Mouse (Mus musculus) neural tube, embryonic 15.5 days (tissue): Measurements from ENCODE around the gene Fip1l1. TPM values are rescaled to one million over a fixed set of nuclear protein-coding genes. Genes with fewer than 3 reads are reported as not detected.
A peak's percentile ranks its signal among the peaks of the same experiment; 100 is the strongest.

ENCODE experiments used
- ATAC-seq: fragments of 200-750 bp; cut with Nextera tagmentation; 2 replicates; pipeline ENCODE4 v1.8.0; 2017; ENCODE audit warnings: mild to moderate bottlenecking, moderate TSS enrichment, moderate library complexity; ENCODE audit not compliant: low FRiP score
- H3K27ac ChIP-seq: fragments of 300-500 bp; sonication (generic); replicated peaks from 2 replicates; pipeline ENCODE4 v1.5.1; 2015; ENCODE audit warnings: mild to moderate bottlenecking, inconsistent platforms
- H3K27me3 ChIP-seq: fragments of 300-500 bp; sonication (generic); replicated peaks from 2 replicates; pipeline ENCODE4 v1.6.1; 2015; ENCODE audit warnings: inconsistent platforms
- H3K36me3 ChIP-seq: fragments of 300-500 bp; sonication (generic); 2 replicates; pipeline ENCODE4 v1.6.1; 2015; ENCODE audit warnings: inconsistent platforms
- H3K4me1 ChIP-seq: fragments of 300-500 bp; sonication (generic); 2 replicates; pipeline ENCODE4 v1.6.1; 2015; ENCODE audit warnings: inconsistent platforms
- H3K4me2 ChIP-seq: fragments of 300-500 bp; sonication (generic); 2 replicates; pipeline ENCODE4 v1.6.1; 2015; ENCODE audit warnings: inconsistent platforms, mild to moderate bottlenecking, moderate library complexity
- H3K4me3 ChIP-seq: fragments of 300-500 bp; sonication (generic); replicated peaks from 2 replicates; pipeline ENCODE4 v1.5.1; 2015; ENCODE audit warnings: mild to moderate bottlenecking, inconsistent platforms
- H3K9ac ChIP-seq: fragments of 300-500 bp; sonication (generic); replicated peaks from 2 replicates; pipeline ENCODE4 v1.6.1; 2015; ENCODE audit warnings: mild to moderate bottlenecking, inconsistent platforms
- H3K9me3 ChIP-seq: fragments of 300-500 bp; sonication (generic); replicated peaks from 2 replicates; pipeline ENCODE4 v1.6.1; 2016; ENCODE audit warnings: inconsistent platforms
- WGBS: fragments of 180-500 bp; shearing (Covaris S2); methylation state at CpG from one replicate; pipeline ENCODE4 v1.1.7; 2015; ENCODE audit warnings: mixed read lengths; 5-methylcytosine and 5-hydroxymethylcytosine counted together
- polyA plus RNA-seq: library from polyadenylated mRNA; unstranded; fragments of >200 nt; fragmentation: Nextera tagmentation; extraction: Ambion mirVana; gene quantifications from 2 replicates; pipeline ENCODE4 v1.2.1, GENCODE M21; 2015

Fip1l1 gene
- polyA plus RNA-seq = 66.6 and 77.3 TPM in 2 replicates

GRCm38 (mm10) chr5:74535240-74536021 lies at the start of gene Fip1l1:
Gene Fip1l1 (plus strand): TSS chr5:74535449.
- peak within 1 kb of the TSS; percentile 94 for H3K9ac ChIP-seq
- no peaks in the 10 kb centered on the region for H3K9me3 ChIP-seq
- no peaks in the 10 kb centered on the region for H3K36me3 ChIP-seq
- peak within 1 kb of the TSS; percentile 95 for H3K27ac ChIP-seq
- no peaks in the 10 kb centered on the region for H3K27me3 ChIP-seq
- H3K4me1 ChIP-seq = peaks cover 35% of the 10 kb centered on the region
- ATAC-seq = peak; percentile 93
- peak within 1 kb of the TSS; percentile 58 for H3K4me2 ChIP-seq
- peak within 1 kb of the TSS; percentile 97 for H3K4me3 ChIP-seq
- WGBS = under 1% methylated on average over 72 of the region's 73 CpGs

DNA sequence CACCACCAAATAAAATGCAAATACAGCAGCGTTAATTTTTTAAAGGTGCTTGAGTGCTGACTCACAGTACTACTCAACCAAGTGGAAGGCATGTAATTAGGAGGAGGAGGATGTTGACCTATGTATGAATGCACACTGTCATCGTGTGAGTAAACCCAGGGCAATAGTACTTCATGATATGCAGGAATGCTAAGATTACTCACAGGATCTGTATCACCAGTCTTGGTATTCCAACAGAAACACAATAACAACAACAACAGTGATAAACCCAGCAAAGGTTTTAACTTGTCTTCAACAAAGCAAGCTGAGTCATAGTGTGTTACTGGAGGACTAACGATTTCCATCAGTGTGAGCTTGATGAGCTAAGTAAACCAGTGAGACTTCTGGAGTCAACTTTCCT lies 42.5 kb upstream of the Fip1l1 start:
- H3K27ac ChIP-seq = no peak overlapping the region
- no peak for ATAC-seq
- no peaks in the 10 kb centered on the region for H3K36me3 ChIP-seq
- H3K4me1 ChIP-seq = no peaks in the 10 kb centered on the region
- no peak overlapping the region for H3K9ac ChIP-seq
- H3K9me3 ChIP-seq = no peaks in the 10 kb centered on the region
- H3K4me3 ChIP-seq = no peak overlapping the region
- no peaks in the 10 kb centered on the region for H3K27me3 ChIP-seq
- WGBS = 91% methylated on average over 3 of the region's 3 CpGs
- no peak overlapping the region for H3K4me2 ChIP-seq

DNA sequence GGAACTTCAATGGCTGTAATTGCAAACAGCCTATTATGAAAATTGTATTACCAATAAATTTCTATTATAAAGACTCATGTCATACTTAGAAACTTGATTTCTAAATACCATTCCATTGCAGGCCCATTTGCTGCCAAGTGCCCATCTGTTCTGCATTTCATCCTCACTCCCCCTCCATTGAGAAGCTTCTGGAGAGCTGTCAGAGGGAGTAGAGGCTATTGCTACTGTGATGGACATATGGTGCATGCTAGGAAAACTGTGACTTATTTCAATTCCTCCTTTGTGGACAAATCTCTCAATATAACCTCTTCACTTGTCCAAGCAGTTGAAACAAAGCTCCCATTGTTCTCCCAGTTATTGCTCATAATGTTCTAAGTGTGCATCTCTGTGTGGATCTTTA lies 23.6 kb upstream of the Fip1l1 start:
- Histone ChIP-seq H3K36me3 (peaks cover 10% of the 10 kb centered on the region; the same call in 1 of the 2 replicates), H3K9ac (no peak overlapping the region), H3K4me1 (no peaks in the 10 kb centered on the region), H3K27me3 (no peaks in the 10 kb centered on the region), H3K9me3 (no peaks in the 10 kb centered on the region), H3K4me2 (no peak overlapping the region), H3K27ac (no peak overlapping the region), H3K4me3 (no peak overlapping the region)
- no peak for ATAC-seq

- Histone ChIP-seq H3K9ac (no peak overlapping the region), H3K36me3 (no peaks in the 10 kb centered on the region), H3K27ac (no peak overlapping the region), H3K4me3 (no peak overlapping the region), H3K9me3 (no peaks in the 10 kb centered on the region), H3K4me2 (no peak overlapping the region), H3K4me1 (peaks cover 31% of the 10 kb centered on the region), H3K27me3 (no peaks in the 10 kb centered on the region)
- no peak for ATAC-seq
- WGBS = 82% methylated on average over 5 of the region's 5 CpGs
These were observed 8.2 kb upstream of the Fip1l1 start for GRCm38 (mm10) chr5:74527025-74527424.

GRCm38 (mm10) chr5:74530785-74531184 lies 4.5 kb upstream of the Fip1l1 start:
- Histone ChIP-seq H3K4me2 (peak overlapping the region; percentile 99), H3K9me3 (no peaks in the 10 kb centered on the region), H3K36me3 (no peaks in the 10 kb centered on the region), H3K27me3 (no peaks in the 10 kb centered on the region), H3K4me1 (peaks cover 36% of the 10 kb centered on the region), H3K9ac (peak overlapping the region; percentile 64), H3K27ac (no peak overlapping the region), H3K4me3 (peak overlapping the region; percentile 100)
- no peak for ATAC-seq
- 19% methylated on average over 16 of the region's 16 CpGs for WGBS

DNA sequence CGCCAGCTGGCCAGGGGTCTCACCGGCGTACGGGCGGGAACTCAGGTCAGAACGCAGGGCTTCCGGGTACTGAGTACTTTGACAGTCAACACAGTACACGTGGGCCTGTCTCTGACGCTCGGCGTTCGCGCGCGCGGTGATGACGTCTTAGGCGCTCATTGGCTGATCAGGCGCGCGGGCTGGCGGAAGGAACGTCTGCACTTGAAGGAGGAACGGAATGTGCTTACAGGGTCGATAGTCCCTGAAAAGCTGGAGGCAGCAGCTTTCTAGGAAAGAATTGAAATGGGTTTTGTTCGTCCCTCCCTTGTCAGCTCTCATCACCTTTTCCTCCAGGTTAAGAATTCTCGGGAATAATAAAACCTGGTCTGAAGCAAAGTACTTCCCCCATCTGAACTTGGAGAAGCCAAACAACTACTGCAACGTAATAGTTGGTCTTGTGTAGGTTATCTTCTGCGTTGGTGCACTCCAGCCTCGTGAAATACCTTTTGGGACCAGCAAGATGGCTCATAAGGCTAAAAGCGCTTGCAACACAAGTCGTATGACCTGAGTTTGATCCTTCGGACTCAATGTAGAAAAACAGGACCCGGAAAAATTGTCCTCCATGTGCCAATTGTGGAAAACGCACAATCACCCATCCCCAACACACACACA lies 3.5 kb upstream of the Fip1l1 start, which contains the start of gene Scfd2:
Gene Scfd2 (minus strand): TSS at position 130 of the 651 bp plus-strand sequence.
- Histone ChIP-seq H3K4me1 (peaks cover 43% of the 10 kb centered on the region), H3K4me3 (peak within 1 kb of the TSS; percentile 100), H3K9me3 (no peaks in the 10 kb centered on the region), H3K4me2 (peak within 1 kb of the TSS; percentile 99), H3K27me3 (no peaks in the 10 kb centered on the region), H3K27ac (peak within 1 kb of the TSS; percentile 74), H3K9ac (peak within 1 kb of the TSS; percentile 64), H3K36me3 (no peaks in the 10 kb centered on the region)
- WGBS = 9% methylated on average over 35 of the region's 35 CpGs
- ATAC-seq = peak; percentile 85

DNA sequence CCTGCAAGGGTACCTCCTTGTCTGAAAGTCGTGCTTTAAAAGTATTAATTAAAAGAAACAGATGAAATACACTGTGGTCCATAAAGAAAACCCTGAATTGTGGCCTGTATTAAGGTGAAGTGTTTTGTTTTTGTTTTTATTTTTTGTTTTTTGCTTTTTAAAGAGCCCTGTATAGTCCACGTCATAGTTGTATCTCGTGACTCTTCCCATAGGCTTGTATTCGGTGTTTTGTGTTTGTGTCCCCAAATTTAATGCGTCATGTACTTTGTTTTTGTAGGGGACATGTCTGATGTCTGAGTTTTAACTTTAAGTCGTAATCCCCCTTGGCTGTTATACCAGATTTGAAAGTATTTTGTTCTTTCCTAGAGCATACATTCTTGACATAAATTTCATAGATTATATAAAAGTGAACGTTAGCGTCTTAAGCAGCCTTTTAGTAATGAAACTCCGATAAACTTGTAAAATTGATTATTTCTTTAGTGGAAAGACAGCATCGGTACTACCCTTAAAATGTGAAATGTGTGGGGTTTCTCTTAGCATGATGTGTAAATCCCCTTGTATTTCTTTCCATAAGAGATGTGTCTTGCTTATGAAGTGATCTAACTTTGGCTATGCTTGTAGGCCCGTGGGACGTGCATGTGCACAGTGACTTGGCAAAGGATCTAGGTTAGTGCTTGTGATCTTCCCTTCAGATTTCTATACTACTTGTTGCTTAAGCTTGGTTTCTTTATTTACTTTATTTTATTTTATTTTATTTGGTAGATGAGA lies 1.1 kb downstream of the Fip1l1 start:
- ATAC-seq = no peak
- H3K27me3 ChIP-seq = no peaks in the 10 kb centered on the region
- H3K4me1 ChIP-seq = peaks cover 26% of the 10 kb centered on the region
- peak overlapping the region; percentile 97 for H3K4me3 ChIP-seq
- H3K9ac ChIP-seq = peak overlapping the region; percentile 94
- peak overlapping the region; percentile 95 for H3K27ac ChIP-seq
- WGBS = 50% methylated on average over 12 of the region's 12 CpGs
- no peaks in the 10 kb centered on the region for H3K9me3 ChIP-seq
- peak overlapping the region; percentile 58 for H3K4me2 ChIP-seq
- no peaks in the 10 kb centered on the region for H3K36me3 ChIP-seq

DNA sequence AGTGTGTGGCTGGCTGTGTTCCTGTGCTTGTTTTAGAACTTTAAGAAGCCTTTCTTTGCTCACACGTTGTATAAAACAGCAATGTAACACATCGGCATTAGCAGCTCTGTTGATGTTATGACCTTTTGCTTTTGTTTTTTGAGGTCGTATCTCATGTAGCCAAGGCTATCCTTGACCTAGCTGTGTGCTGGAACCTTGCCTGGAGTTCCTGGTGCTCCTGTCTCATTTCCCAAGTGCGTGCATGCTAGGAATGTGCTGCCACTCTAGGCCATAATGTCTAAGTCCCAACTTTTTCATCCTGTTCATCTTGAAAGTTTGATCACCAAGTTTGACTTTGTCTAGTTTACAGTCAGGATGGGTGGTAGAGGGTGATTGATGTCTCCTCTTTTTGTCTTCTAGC lies 10.4 kb downstream of the Fip1l1 start:
- ATAC-seq = no peak
- H3K36me3 ChIP-seq = peaks cover 40% of the 10 kb centered on the region
- no peaks in the 10 kb centered on the region for H3K27me3 ChIP-seq
- WGBS = 94% methylated on average over 4 of the region's 4 CpGs
- no peak overlapping the region for H3K27ac ChIP-seq
- H3K4me3 ChIP-seq = no peak overlapping the region
- no peaks in the 10 kb centered on the region for H3K9me3 ChIP-seq
- H3K4me2 ChIP-seq = no peak overlapping the region
- H3K4me1 ChIP-seq = no peaks in the 10 kb centered on the region
- H3K9ac ChIP-seq = no peak overlapping the region

DNA sequence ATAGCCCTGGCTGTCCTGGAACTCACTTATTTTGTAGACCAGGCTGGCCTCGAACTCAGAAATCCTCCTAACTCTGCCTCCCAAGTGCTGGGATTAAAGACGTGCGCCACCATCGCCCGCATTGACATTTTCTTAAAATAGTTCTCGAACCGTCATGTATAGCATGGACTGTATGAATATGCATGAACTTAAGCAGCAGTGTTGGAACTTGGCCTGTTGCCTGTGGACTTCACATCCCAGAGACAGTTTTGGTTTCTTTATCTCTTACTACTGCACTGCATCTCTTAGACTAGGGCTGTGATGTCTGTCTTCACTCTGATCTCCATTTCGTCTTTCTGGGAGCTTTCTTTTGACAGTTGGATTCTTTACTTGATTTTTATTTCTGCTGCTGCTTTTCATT lies 14.3 kb downstream of the Fip1l1 start:
- no peaks in the 10 kb centered on the region for H3K27me3 ChIP-seq

DNA sequence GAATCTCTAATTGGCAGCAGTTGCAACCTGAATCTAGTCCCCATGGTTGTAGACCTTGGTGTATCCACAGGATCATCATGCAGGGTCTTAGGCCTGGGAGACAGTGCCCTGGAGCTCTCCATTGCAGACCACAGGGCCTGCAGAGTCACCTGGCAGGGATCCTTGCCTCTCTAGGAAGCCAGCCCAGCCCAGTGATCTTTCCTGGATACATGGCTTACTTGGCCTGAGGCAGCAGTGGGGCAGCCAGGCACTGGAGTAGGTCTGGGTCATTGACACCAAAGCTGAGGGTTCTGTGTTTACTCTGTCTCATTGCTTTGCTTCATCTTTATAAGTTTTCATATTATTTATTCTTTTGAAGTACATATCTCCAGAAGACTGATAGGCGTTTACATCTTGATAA lies 25.9 kb downstream of the Fip1l1 start:
- Histone ChIP-seq H3K9ac (no peak overlapping the region), H3K9me3 (no peaks in the 10 kb centered on the region), H3K27me3 (no peaks in the 10 kb centered on the region), H3K4me2 (no peak overlapping the region), H3K27ac (no peak overlapping the region), H3K36me3 (peaks cover 51% of the 10 kb centered on the region), H3K4me3 (no peak overlapping the region), H3K4me1 (no peaks in the 10 kb centered on the region)
- 95% methylated on average over 1 of the region's 1 CpGs for WGBS
- ATAC-seq = no peak

More for the DNA sequence above, 14.3 kb downstream of the Fip1l1 start:
- Histone ChIP-seq H3K4me1 (no peaks in the 10 kb centered on the region), H3K36me3 (peaks cover 43% of the 10 kb centered on the region), H3K9ac (no peak overlapping the region), H3K4me3 (no peak overlapping the region), H3K27ac (no peak overlapping the region), H3K9me3 (no peaks in the 10 kb centered on the region), H3K4me2 (no peak overlapping the region)
- WGBS = 82% methylated on average over 8 of the region's 8 CpGs
- ATAC-seq = no peak

DNA sequence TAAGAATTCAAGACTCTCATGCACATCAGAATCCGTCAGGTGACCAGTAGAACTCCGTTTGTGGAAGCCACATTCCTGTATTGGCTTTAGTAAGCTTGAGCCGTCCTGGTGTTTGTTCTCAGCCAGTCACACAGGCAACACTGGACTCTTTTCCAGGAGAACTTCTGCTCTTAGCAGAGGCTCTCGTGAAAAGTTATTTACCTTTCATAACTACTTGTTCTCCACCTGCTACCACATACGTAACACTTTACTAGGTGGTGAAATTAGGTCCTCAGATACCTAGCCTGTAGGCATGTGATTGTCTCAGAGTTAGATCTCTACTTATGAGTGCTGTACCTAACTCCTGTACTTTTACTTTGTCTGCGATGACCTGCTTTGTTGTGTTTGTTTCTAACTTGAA lies 36.5 kb downstream of the Fip1l1 start:
- Histone ChIP-seq H3K36me3 (peaks cover 23% of the 10 kb centered on the region), H3K9ac (no peak overlapping the region), H3K9me3 (no peaks in the 10 kb centered on the region), H3K4me1 (no peaks in the 10 kb centered on the region), H3K4me2 (no peak overlapping the region), H3K4me3 (no peak overlapping the region), H3K27me3 (no peaks in the 10 kb centered on the region), H3K27ac (no peak overlapping the region)
- 93% methylated on average over 6 of the region's 6 CpGs for WGBS
- no peak for ATAC-seq
